Mouse (Mus musculus) erythroblast, embryonic 14.5 days (primary cell): ENCODE measurements around the gene Atp6v0b. TPM values are rescaled to one million over a fixed set of nuclear protein-coding genes. Genes with fewer than 3 reads are reported as not detected.

ENCODE experiments used
- H3K27me3 ChIP-seq: 2 replicates; pipeline ENCODE4 v1.6.1; 2012; ENCODE audit warnings: inconsistent platforms; ENCODE audit not compliant: control insufficient read depth
- H3K36me3 ChIP-seq: 2 replicates; pipeline ENCODE4 v1.6.1; 2012; ENCODE audit warnings: mild to moderate bottlenecking, inconsistent platforms; ENCODE audit not compliant: control insufficient read depth
- H3K4me1 ChIP-seq: 2 replicates; pipeline ENCODE4 v1.6.1; 2012; ENCODE audit warnings: inconsistent platforms; ENCODE audit not compliant: control insufficient read depth
- H3K4me3 ChIP-seq: replicated peaks from 2 replicates; pipeline ENCODE3; 2012; ENCODE audit warnings: moderate library complexity, mild to moderate bottlenecking, inconsistent platforms
- H3K9me3 ChIP-seq: 2 replicates; pipeline ENCODE4 v1.6.1; 2012; ENCODE audit warnings: low read length, inconsistent platforms, mixed read lengths; ENCODE audit not compliant: control insufficient read depth
- GATA1 ChIP-seq: IDR thresholded peaks from 2 replicates; pipeline ENCODE4 v1.6.1; 2012; ENCODE audit warnings: low read length, inconsistent platforms, mixed read lengths
- TAL1 ChIP-seq: IDR thresholded peaks from 3 replicates; pipeline ENCODE4 v1.6.1; 2012; ENCODE audit warnings: low read length, inconsistent platforms, mixed read lengths
- polyA plus RNA-seq: library from polyadenylated mRNA; stranded (reverse); fragments of >175 nt; gene quantifications from 2 replicates; pipeline ENCODE4 v1.2.3, GENCODE M21; 2012

The Atp6v0b gene
- polyA plus RNA-seq, 1 experiment, result 37.5 TPM

GRCm38 (mm10) chr4:117894601-117895000, 7.5 kb upstream of the Atp6v0b start:
- no peak for TF ChIP-seq GATA1
- TF ChIP-seq TAL1, result no peak
- peaks cover 31% of the 10 kb centered on the region for H3K4me1 ChIP-seq
- H3K36me3 ChIP-seq, result peaks cover 75% of the 10 kb centered on the region
- H3K4me3 ChIP-seq, result no peak overlapping the region
- H3K9me3 ChIP-seq, result no peaks in the 10 kb centered on the region
- H3K27me3 ChIP-seq, result no peaks in the 10 kb centered on the region

DNA sequence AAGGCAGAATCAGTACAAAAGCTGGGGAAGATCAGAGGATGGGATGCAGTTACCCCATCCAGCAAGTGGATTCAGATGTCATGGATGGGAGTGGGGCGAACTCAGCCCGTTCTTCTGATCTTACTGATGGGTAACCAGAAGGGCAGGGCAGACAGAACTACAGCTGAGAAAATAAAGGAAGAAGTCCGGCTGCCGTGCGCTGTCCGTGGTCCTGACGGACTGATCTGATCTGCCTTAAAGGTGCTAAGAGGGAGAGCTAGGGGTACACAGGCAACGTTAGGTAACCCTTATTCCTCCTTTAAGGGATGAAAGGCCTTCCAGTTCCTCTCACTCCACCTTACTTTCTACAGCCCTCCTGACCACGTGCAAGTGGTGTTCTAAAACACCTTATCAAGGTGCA, 6.2 kb upstream of the Atp6v0b start:
- Histone ChIP-seq H3K4me1 (peaks cover 34% of the 10 kb centered on the region), H3K4me3 (no peak overlapping the region), H3K36me3 (peaks cover 71% of the 10 kb centered on the region), H3K9me3 (no peaks in the 10 kb centered on the region), H3K27me3 (no peaks in the 10 kb centered on the region)
- TF ChIP-seq GATA1 (no peak), TAL1 (no peak)

GRCm38 (mm10) chr4:117891738-117892161, 4.6 kb upstream of the Atp6v0b start, which contains the start of gene Dph2:
TSS of gene Dph2 (minus strand) at chr4:117892032.
- Histone ChIP-seq H3K9me3 (no peaks in the 10 kb centered on the region), H3K4me3 (peak within 1 kb of the TSS; percentile 65), H3K27me3 (no peaks in the 10 kb centered on the region), H3K4me1 (peaks cover 43% of the 10 kb centered on the region), H3K36me3 (peaks cover 57% of the 10 kb centered on the region)
- TF ChIP-seq TAL1 (no peak), GATA1 (no peak)

DNA sequence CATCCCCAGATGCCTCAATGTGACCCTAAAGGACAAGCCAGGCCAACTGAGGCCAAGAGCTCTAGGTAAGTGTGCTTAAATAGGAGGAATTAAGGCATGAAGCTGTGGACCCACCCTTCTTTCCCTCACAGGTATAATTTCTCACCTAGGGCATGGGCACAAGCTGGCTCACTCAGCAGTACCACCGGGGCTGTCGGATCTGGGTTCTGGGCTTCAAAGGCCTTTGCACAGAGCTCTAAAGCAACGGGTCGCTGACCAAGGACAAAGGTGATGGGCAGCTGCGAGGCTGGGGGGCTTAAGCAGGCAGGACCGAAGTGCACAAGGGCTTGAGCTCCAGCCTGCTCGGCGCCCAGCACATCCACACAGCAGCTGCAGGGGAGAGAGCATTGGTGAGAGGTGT, 3.6 kb upstream of the Atp6v0b start:
- no peaks in the 10 kb centered on the region for H3K9me3 ChIP-seq
- no peak for TF ChIP-seq GATA1
- no peak for TF ChIP-seq TAL1
- peaks cover 54% of the 10 kb centered on the region for H3K36me3 ChIP-seq
- peak overlapping the region; percentile 65 for H3K4me3 ChIP-seq
- no peaks in the 10 kb centered on the region for H3K27me3 ChIP-seq
- H3K4me1 ChIP-seq, result peaks cover 50% of the 10 kb centered on the region

- H3K4me1 ChIP-seq, result peaks cover 58% of the 10 kb centered on the region
- no peaks in the 10 kb centered on the region for H3K9me3 ChIP-seq
- TF ChIP-seq GATA1, result no peak
- no peak for TF ChIP-seq TAL1
- H3K36me3 ChIP-seq, result peaks cover 54% of the 10 kb centered on the region
- H3K4me3 ChIP-seq, result peak overlapping the region; percentile 4
- no peaks in the 10 kb centered on the region for H3K27me3 ChIP-seq
Observed at GRCm38 (mm10) chr4:117890031-117890430, 2.9 kb upstream of the Atp6v0b start.

DNA sequence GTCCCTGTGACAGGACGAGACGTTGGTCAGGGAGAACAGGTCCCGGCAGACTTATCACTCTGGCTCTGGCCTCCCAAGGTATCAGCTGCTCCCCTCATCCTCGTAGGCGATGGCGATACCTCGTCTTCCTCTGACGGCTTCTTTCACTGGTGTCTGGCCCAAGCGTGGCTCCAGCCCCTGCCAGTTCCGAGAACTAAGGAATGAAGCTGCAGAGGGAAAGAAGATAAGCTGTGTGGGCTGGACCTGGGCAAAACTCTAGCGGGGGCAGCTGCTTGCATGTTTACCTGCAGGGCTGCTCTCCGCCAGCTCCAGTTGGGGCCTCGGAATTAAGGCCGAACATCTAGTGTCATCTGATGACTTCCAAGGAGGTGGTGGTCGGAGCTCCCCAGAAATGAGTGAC, 2.3 kb upstream of the Atp6v0b start:
- Histone ChIP-seq H3K27me3 (no peaks in the 10 kb centered on the region; the same call in 1 of the 2 replicates), H3K4me3 (no peak overlapping the region), H3K9me3 (no peaks in the 10 kb centered on the region), H3K36me3 (peaks cover 54% of the 10 kb centered on the region), H3K4me1 (peaks cover 63% of the 10 kb centered on the region)
- TF ChIP-seq TAL1, result no peak
- TF ChIP-seq GATA1, result no peak

GRCm38 (mm10) chr4:117887920-117888319, 787 bp upstream of the Atp6v0b start:
- H3K27me3 ChIP-seq, result peaks cover 15% of the 10 kb centered on the region
- TF ChIP-seq TAL1, result no peak
- TF ChIP-seq GATA1, result no peak
- H3K4me3 ChIP-seq, result peak overlapping the region; percentile 92
- H3K4me1 ChIP-seq, result peaks cover 74% of the 10 kb centered on the region
- H3K9me3 ChIP-seq, result no peaks in the 10 kb centered on the region
- H3K36me3 ChIP-seq, result peaks cover 52% of the 10 kb centered on the region

- Histone ChIP-seq H3K4me1 (peaks cover 71% of the 10 kb centered on the region), H3K36me3 (peaks cover 52% of the 10 kb centered on the region)
- TF ChIP-seq TAL1 (no peak), GATA1 (no peak)
Observed at GRCm38 (mm10) chr4:117886644-117887043, 489 bp downstream of the Atp6v0b start.

GRCm38 (mm10) chr4:117885994-117886393, 1.1 kb downstream of the Atp6v0b start:
- H3K4me3 ChIP-seq, result peak overlapping the region; percentile 92
- peaks cover 64% of the 10 kb centered on the region for H3K4me1 ChIP-seq
- no peaks in the 10 kb centered on the region for H3K9me3 ChIP-seq
- H3K27me3 ChIP-seq, result peaks cover 35% of the 10 kb centered on the region
- H3K36me3 ChIP-seq, result peaks cover 52% of the 10 kb centered on the region
- TF ChIP-seq GATA1 (no peak), TAL1 (no peak)

More at GRCm38 (mm10) chr4:117886644-117887043, 489 bp downstream of the Atp6v0b start:
- no peaks in the 10 kb centered on the region for H3K9me3 ChIP-seq
- H3K4me3 ChIP-seq, result peak overlapping the region; percentile 92
- peaks cover 28% of the 10 kb centered on the region for H3K27me3 ChIP-seq

GRCm38 (mm10) chr4:117885093-117885492, 2.0 kb downstream of the Atp6v0b start:
- H3K27me3 ChIP-seq, result peaks cover 44% of the 10 kb centered on the region
- H3K36me3 ChIP-seq, result peaks cover 44% of the 10 kb centered on the region
- peak overlapping the region; percentile 92 for H3K4me3 ChIP-seq
- TF ChIP-seq TAL1 (no peak), GATA1 (no peak)
- no peaks in the 10 kb centered on the region for H3K9me3 ChIP-seq
- peaks cover 55% of the 10 kb centered on the region for H3K4me1 ChIP-seq
